Mouse (Mus musculus): ENCODE measurements around the gene Epn1.
"Not testable (repeated sequence)": the region's sequence is repeated elsewhere in the genome, so short reads cannot be mapped to it uniquely, and the experiment has no call there.

Gene Epn1

DNA sequence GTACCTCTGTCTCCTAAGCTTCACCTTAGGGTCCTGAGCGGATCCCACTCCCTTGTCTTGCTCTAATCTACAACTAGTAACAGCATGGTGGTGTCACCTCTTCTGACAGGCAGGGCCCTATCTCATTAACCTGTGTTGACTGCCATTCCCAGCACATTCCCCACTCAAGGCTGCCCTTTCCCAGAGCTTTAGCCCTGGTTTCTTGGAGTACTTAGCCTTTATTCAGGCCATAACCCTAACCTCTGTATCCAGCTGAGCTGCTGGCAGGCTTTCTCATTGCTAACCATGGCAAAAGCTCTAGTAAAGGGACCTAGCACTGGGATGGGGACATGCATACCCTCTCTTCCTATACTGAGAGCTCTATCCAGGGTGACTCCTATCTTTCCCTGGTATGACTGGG lies 21.4 kb upstream of the Epn1 start:
- no peak for DNase-seq (ENCODE audit: low spot score in 2 of 2)

DNA sequence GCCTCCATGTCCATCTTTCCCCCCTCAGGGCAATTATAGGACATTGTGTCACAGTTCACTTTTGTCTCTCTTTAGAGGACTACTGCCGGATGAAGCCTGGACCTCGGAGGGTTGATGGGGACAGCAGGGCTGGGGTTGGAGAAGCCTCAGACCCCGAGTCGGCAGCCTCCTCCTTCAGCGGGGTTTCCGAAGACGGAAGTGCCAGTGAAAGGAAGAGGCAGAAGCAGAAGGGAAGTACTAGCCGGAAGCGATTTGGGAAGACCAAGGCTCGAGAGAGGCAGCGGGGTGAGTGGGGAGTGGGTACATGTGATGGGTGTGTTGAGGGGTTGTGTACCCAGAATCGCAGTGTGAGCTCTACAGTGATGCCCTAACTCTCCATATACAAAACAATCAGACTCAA lies 20.6 kb upstream of the Epn1 start:
- peak in 1 of 2 experiments; percentile 25 for DNase-seq (ENCODE audit: low spot score in 2 of 2)

DNA sequence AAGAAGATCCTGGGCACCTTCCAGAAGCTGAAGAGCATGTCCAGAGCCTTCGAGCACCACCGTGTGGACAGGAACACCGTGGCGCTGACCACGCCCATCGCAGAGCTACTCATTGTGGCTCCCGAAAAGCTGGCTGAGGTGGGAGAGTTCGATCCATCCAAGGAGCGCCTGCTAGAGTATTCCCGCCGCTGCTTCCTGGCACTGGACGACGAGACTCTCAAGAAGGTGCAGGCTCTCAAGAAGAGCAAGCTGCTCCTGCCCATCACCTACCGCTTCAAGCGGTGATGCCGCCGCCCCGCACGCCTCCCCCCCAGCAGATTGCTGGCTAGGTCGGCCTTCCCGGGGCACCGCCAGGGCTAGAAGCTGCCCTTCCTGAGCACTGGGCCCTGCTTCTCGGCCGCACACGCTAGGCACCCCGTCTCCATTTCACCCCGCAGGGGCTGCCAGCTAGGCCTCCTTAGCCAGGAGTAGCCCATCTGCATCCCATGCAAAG lies 19.8 kb upstream of the Epn1 start:
- peak; percentile 70 to 75 for DNase-seq (ENCODE audit: low spot score in 2 of 2)

DNA sequence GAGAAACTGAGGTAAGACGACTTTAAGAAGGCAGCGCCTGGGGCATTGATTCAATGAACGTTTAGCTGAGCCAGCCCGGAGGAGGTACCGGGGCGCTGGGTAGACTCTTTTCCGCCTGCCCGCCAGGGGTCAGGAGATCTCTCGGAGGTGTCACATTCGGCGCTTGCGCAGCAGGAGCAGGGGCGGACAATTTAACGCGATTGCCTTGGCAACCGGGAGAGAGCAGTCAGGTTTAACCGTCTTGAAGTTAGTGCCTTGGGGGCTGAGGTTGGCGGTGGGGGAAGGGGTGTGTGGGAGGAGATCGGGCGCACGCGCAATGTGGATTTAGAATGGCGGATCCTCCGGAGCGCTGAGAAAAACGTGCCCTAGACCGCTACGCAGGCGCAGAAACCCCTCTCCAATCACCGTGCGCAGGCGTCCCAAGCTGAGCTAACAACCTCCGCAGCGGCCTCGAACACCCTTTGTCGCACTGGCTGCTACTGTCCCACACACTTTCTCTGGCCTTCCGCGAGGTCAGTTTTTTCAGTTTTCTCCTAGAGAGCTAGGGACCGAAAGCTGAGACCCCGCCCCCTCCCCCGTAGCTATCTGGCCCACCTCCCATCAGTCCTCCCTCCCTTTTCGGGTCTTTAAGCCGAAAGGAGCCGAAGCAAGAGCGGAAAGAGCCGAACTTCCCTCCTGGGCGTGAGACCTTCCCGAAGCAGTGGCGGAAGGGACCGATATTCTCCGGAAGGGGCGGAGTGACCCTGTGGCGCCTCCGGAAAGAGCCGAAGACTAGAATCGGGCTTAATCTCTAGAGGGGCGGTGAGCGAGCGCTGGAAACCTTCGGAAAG lies 18.9 kb upstream of the Epn1 start:
- peak; percentile 95 to 98 for DNase-seq (ENCODE audit: low spot score in 2 of 2)

DNA sequence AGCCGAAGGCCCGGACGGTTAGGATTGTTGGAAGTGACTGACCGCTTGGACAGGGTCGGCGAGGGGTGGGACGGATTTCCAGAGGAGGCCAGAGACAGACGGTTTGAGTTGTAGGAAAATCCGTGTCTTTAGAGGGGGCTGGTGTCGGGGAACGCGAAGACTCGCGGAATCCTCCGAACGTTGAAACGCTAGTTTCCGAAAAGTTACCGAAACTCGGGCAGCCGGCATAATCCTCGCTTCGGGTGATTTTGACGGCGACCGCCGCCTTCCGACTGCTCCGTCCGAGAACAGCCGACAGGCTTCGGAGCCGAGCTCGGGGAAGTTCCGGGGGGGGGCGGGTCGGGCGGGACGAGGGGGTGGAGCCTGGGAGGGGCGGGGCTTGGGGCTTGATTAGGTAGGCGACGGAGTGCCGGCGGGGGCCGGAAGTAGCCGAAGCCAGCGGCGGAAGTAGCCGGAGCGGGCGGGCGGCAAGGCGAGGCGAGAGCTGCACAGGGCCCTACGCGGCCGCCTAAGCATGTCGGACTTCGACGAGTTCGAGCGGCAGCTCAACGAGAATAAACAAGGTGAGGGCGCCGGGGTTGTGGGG lies 18.2 kb upstream of the Epn1 start, which contains the start of gene U2af2:
U2af2 (plus strand) TSS at position 370 of the 586 bp plus-strand sequence.
- DNase-seq (ENCODE audit: low spot score in 2 of 2) = peak; percentile 89 to 93

DNA sequence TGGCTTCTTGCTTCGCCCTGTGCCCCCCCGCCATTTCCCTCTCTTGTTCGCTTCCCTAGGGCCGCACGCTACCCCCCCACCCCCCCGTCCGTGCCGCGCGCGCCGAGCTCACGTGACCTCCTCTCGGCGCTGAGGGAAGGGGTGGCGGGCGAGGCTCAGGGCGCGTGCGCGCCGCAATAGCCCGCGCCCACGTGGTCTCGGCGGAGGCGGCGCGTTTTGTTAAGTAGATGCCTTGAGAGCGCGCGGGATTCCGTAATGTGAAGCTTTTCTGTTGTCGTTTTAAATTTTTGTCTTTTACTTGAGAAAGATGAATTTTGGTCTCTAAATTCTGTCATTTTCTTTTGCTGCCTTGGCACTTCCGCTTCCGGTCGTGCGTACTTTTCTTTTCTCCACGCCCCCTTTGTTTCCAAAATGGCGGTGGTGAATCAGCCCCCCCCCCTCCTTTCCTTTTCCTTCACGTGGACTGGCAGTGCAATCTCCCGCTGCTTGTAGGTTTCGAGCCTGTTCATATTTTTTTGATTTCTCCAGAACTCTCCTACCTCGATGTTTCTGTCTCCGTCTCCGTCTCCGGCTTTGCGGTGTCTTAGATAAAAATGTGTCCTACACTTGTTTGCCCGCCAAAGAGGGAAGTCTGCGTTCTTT lies 17.6 kb upstream of the Epn1 start:
- DNase-seq (ENCODE audit: low spot score in 2 of 2) = peak in 1 of 2 experiments; percentile 55

DNA sequence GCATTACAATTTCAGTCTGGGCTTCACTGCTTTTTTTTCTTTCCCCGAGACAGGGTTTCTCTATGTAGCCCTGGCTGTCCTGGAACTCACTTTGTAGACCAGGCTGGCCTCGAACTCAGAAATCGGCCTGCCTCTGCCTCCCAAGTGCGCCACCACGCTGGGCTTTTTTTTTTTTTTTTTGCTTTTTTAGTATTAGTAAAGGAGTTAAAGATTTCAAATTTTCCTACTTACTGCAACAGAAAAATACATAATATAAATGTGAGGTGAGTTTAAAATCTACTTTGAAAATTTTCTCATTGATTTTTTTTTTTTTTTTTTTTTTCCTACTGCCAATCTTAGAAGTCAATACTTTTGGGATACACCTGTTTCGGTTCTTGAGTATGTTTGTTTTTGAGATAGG lies 15.1 kb upstream of the Epn1 start:
- DNase-seq (ENCODE audit: low spot score in 2 of 2) = no peak

DNA sequence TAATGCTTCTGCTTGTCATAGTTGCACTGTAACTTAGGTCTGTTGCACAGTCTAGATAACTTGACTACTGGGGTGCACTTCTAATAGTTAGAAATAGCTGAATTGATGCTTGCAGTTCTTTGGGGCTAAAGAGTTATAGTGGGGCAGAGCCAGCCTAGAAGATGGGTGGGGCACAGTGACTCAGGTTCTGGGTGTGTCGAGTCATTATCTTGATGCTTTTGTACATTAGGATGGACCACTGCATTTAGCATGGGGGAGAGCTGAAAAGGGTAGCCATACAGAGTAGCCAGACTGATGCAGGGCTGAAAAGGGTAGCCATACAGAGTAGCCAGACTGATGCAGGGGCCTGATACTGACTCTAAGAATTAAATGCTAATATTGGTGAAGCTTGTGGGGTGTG lies 6.4 kb upstream of the Epn1 start:
- DNase-seq (ENCODE audit: low spot score in 2 of 2) = no peak

DNA sequence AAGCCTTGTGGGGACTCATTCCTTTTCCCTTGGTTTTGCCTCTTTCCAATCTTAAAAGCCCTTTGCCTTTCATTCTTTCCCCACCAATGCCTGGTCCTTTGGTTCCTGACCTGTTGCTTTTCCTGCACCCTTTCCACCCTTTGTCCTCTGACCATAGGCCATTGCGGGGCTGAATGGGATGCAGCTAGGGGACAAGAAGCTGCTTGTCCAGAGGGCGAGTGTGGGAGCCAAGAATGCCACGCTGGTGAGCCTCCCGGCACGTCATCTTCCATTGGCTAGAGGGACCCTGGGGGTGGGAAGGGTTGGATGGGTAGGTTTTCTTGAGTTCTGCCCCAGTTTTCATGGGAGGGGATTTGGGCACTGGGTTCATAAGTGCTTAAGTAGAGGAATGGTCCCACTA lies 5.1 kb upstream of the Epn1 start:
- no peak for DNase-seq (ENCODE audit: low spot score in 2 of 2)

DNA sequence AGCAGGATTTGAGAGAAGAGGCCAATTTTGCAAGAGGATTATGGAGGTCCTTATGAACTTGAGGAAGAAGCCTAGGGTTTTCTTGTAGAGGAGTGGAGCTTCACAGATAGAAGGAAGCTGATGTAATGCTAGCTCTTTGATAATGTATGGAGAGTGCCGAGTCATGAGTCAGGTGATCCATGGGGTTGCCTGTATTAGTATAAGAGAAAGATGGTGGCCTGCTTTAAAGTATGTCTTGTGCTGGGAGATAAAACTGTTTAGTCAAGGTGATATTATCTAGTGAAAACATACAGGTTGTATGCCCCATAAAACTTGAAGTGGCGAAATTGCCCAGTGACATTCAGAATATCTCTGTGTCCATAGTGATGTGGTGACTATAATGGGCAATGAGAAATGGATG lies 3.1 kb upstream of the Epn1 start:
- no peak for DNase-seq (ENCODE audit: low spot score in 2 of 2)

DNA sequence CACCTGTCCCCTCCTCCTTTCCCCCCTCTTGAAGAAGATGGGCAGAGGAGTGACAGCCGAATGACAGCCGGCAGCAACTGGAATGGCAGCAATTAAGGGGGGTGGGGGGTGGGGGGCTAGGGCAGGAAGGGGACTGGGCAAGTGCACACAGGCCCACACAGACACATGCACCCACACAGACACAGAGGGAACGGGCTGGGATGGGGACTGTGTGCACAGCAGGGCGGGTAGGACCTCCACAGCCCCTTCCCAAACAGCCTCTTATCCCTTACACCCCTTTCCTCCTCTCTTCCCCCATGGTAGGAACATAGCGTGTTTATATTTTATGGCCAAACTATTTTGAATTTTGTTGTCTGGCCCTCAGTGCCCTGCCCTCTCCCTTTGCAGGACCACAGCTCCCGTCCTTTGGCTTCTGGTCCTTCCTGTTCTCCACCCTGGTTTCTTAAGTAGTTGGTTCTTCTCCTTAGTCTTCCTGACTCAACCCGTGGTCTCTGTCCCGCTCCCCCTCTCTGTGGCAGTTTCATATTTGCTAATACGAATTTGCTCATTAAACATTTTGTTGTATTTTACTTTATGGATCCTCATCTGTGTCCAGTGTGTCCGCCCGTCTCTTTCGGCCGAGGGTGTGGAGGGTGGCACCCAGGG lies 548 bp upstream of the Epn1 start:
- not testable (repeated sequence) for DNase-seq (ENCODE audit: low spot score in 2 of 2)

DNA sequence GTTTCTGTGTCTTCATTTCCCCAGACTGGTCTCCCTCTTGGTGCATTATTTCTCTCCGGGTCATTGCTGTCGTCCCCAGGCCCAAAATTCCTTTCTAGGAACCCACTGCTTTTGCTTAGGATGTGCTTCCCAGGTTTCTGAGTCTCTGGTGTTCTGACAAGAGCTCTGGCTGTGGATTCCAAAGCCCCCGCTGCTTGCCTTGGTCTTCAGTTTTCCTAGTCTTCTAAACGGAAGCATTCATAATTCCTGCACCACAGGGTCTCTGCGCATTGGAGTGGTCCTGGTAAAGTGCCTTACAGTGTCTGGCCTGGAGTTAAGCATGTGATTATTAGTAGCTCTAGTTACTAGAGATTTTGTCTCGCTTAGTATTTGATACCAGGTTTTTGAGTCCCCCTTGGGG lies 780 bp downstream of the Epn1 start:
- DNase-seq (ENCODE audit: low spot score in 2 of 2) = no peak

DNA sequence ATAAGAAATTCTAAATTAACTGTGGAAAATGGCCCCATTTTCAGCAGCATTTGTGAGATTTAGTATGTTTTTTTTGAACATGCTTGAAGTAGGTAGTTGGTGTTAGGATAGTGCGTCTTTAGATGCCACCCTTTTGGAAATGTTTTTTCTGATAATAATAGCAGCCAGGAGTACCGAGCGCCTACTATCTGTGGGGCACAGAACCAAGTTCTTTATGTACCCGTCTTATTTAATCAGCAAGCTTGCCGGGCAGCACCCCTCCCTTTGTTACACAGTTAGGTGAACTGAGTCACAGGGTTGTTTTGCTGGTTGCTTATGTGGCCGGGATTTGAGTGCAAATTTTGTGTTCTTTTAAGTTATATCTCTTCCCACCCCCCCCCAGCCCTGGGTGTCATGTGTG lies 1.2 kb downstream of the Epn1 start:
- no peak for DNase-seq (ENCODE audit: low spot score in 2 of 2)

DNA sequence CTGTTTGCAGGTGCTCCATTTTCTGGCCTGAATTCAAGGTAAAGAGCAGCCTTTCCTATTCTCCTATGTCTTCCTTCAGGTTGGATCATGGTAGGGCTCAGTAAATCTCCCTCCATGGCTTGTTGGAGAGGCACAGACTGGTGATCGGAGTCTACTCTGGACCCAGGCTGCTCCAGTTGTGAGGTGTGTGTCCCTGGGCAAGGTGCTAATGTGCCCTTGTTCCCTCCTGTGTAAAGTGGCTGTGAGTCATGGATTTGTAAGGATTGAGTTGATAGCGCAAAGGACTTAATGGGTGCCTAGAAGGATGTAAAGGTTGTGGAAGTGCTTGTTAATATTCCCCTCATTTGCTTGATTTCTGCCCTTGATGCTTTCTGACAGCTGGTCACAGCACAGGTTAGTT lies 1.9 kb downstream of the Epn1 start:
- DNase-seq (ENCODE audit: low spot score in 2 of 2) = no peak

DNA sequence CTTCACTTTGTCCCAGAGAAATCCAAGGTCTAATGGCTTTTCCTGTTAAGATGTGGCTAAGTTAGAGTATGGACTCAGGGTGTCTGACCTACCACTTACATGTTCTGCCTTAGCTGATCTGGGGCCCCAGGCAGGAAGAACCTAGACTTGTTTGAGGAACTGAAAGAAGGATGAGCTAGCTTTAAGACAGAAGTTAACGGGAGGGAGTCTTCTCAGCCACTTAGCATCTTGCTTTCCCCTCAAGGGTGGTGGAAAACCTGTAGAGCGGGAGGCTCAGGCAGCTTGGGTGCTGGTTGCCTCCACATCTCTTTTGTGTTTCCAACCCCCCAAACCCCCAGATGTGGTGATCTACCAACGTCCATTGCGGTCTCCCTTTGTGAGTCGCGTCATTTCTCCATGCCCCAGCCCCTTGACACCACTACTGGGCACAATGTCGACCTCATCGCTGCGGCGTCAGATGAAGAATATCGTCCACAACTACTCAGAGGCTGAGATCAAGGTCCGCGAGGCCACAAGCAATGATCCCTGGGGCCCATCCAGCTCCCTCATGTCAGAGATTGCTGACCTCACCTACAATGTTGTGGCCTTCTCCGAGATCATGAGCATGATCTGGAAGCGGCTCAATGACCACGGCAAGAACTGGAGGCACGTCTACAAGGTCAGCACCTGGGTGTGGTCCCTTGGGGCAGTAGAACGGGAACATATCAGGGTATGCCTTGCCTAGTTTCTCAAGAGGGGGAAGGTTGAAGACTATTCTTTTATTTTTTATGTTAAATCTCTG lies 3.5 kb downstream of the Epn1 start:
- DNase-seq (ENCODE audit: low spot score in 2 of 2) = peak in 1 of 2 experiments; percentile 49

DNA sequence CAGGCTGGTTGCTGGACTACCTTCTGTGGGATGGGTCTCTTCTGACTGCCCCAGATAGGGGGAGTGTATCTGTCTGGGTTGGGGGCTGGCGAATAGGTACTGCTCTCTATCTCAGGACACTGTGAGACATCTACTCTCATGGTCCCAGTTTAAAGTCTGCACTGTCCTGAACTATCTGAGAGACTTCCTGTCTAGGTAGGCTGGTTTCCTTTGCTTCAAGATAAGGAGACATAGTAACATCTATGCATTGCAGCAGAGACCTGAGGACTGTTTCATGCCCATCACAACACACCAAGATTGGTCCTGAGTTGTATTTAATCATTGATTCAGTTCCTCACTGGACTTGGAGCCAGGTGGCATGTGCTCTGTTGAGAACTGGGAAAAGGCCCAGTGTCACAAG lies 5.5 kb downstream of the Epn1 start:
- no peak for DNase-seq (ENCODE audit: low spot score in 2 of 2)

DNA sequence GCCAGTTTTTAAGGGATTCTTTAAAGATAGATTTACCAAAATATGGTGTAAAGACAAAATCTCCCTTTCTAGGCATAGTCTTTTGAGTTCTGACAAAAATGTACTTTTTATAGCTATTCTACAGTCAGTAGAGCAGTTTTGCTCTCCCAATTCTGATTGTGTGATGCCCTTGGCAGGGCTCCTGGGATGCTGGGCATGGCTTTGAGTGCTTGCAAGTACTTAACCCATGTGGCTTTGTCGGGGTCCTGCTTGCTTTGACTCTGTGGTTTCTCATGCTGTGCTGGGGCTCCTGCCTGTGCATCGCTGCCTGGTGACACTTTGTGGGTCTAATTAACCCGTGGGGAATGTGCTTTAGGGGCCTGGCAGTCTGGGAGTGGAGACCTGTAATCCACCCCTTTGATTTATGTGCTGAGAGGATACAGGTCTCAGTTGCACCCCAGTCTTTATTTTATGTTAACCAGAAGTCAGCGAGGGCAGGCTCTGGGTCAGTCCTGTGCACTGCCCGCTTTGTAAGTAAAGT lies 6.9 kb downstream of the Epn1 start:
- DNase-seq (ENCODE audit: low spot score in 2 of 2) = no peak

DNA sequence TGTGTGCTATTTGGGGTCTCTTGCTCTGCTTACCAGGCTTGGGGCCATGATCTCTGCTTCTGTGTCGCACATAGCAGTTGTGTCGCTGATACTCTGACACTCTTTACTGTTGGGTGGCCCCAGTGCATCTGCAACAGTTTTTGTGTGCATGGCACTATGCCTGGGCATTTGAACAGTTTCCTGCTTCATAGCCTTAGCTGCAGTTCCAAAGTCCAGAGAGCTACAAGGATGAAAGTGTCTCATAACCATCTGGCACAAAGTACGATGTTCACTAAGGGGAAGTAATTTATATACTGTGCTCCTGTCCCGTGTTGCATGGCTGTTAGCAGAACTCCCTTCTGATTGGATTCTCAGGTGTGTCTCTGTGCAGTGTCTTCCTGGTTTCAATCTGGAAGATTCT lies 7.9 kb downstream of the Epn1 start:
- no peak for DNase-seq (ENCODE audit: low spot score in 2 of 2)

DNA sequence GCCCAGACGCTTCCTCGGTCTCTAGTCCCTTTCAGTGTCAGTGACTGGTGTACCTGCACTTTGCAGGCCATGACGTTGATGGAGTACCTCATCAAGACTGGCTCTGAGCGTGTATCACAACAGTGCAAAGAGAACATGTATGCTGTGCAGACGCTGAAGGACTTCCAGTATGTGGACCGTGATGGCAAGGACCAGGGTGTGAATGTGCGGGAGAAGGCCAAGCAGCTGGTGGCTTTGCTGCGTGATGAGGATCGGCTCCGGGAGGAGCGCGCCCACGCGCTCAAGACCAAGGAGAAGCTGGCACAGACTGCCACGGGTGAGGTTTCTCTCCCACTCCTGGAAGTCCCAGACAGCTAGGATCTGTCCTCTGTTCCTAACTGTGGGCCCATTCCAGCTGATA lies 9.8 kb downstream of the Epn1 start:
- no peak for DNase-seq (ENCODE audit: low spot score in 2 of 2)

DNA sequence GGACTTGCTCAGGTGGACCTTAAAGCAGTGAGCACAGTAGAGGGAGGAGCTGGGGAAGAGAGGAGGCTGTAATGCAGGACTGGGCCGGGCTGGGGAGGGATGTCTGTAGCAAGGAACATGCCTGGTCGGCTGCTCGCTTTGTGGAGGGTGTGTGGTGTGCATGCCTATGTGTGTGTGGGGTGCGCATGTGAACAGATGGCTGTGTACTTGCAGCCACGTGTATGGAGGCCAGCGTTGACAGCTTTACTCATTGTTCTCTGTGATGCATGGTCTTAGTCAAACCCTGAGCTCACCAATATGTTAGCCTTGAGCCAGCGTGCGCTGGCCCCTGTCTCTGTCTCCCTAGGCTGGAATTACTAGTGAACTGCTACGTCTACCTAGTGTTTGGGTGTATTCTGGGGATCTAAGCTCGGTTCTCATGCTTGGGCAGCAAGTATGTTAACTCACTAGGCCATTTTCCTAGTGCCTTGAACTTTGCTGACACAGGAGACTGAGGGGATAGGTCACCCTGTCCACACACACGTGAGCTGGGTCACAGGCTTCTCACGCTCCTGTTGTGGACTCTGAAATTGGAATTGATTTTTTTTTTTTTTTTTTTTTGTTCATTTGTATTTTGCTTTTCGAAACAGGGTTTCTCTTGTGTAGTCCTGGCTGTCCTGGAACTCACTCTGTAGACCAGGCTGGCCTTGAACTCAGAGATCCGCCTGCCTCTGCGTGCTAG lies 11.1 kb downstream of the Epn1 start:
- no peak for DNase-seq (ENCODE audit: low spot score in 2 of 2)

DNA sequence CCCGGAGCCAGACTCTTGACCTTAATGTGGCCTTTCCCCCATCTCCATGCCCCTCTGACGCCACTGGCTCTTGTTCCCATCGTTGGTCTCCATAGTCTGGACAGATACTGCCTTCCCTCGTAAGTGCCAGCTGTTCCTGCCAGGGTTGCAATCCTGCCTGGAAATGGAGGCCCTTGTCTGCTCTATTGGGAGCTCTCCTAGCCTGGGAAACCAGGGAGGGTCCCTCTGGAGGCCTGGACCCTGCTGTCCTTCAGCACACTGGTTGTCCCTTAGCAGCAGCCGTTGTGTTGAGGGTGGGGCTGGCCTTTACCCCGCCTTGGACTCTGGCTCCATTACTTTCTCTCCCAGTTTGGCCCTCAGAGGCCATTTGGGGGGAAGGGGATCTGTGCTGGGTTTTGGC lies 12.3 kb downstream of the Epn1 start:
- DNase-seq (ENCODE audit: low spot score in 2 of 2) = no peak
